Mouse (Mus musculus) intestine, postnatal 0 days (tissue): Measurements from ENCODE around the gene Krtcap2. TPM values are rescaled to one million over a fixed set of nuclear protein-coding genes. Genes with fewer than 3 reads are reported as not detected.

Experiments used
- ATAC-seq: fragments of 200-750 bp; cut with Nextera tagmentation; 2 replicates; pipeline ENCODE4 v1.8.0; 2017; ENCODE audit warnings: mild to moderate bottlenecking, moderate TSS enrichment, moderate library complexity
- H3K27ac ChIP-seq: fragments of 300-500 bp; sonication (generic); 2 replicates; pipeline ENCODE4 v1.5.1; 2014; ENCODE audit warnings: mild to moderate bottlenecking, low read depth, low read length, moderate library complexity
- H3K27me3 ChIP-seq: fragments of 300-500 bp; sonication (generic); replicated peaks from 2 replicates; pipeline ENCODE4 v1.6.1; 2014; ENCODE audit warnings: low read length, mixed read lengths; ENCODE audit not compliant: control insufficient read depth, insufficient read depth
- H3K36me3 ChIP-seq: fragments of 300-500 bp; sonication (generic); 2 replicates; pipeline ENCODE4 v1.6.1; 2014; ENCODE audit warnings: mild to moderate bottlenecking, moderate library complexity; ENCODE audit not compliant: control insufficient read depth, insufficient read depth
- H3K4me1 ChIP-seq: fragments of 300-500 bp; sonication (generic); replicated peaks from 2 replicates; pipeline ENCODE4 v1.6.1; 2014; ENCODE audit warnings: antibody characterized with exemption, low read length, mixed read lengths; ENCODE audit not compliant: control insufficient read depth, insufficient read depth
- H3K4me2 ChIP-seq: fragments of 300-500 bp; sonication (generic); replicated peaks from 2 replicates; pipeline ENCODE4 v1.6.1; 2014; ENCODE audit warnings: low read depth, mild to moderate bottlenecking, moderate library complexity
- H3K4me3 ChIP-seq: fragments of 300-500 bp; sonication (generic); 2 replicates; pipeline ENCODE4 v1.5.1; 2014; ENCODE audit warnings: low read depth, low read length
- H3K9ac ChIP-seq: fragments of 300-500 bp; sonication (generic); 2 replicates; pipeline ENCODE4 v1.6.1; 2014; ENCODE audit warnings: mild to moderate bottlenecking, low read depth, low read length
- H3K9me3 ChIP-seq: fragments of 300-500 bp; sonication (generic); 2 replicates; pipeline ENCODE4 v1.6.1; 2016; ENCODE audit warnings: mixed run types; ENCODE audit not compliant: control insufficient read depth
- CTCF ChIP-seq: sonication (generic); IDR thresholded peaks from 2 replicates; pipeline ENCODE4 v1.5.1; 2016; ENCODE audit warnings: low read depth, mild to moderate bottlenecking, control low read depth, antibody characterized with exemption, moderate library complexity
- WGBS: fragments of 180-500 bp; shearing (Covaris S2); extraction: QIAGEN DNeasy Blood & Tissue Kit; methylation state at CpG from one replicate; pipeline ENCODE4 v1.1.7; 2014; 5-methylcytosine and 5-hydroxymethylcytosine counted together
- polyA plus RNA-seq: library from polyadenylated mRNA; unstranded; fragments of >200 nt; fragmentation: Nextera tagmentation; extraction: Ambion mirVana; gene quantifications from 2 replicates; pipeline ENCODE4 v1.2.1, GENCODE M21; 2015

Krtcap2 gene
- polyA plus RNA-seq, 1 experiment from 2014 or later: 281 TPM

DNA sequence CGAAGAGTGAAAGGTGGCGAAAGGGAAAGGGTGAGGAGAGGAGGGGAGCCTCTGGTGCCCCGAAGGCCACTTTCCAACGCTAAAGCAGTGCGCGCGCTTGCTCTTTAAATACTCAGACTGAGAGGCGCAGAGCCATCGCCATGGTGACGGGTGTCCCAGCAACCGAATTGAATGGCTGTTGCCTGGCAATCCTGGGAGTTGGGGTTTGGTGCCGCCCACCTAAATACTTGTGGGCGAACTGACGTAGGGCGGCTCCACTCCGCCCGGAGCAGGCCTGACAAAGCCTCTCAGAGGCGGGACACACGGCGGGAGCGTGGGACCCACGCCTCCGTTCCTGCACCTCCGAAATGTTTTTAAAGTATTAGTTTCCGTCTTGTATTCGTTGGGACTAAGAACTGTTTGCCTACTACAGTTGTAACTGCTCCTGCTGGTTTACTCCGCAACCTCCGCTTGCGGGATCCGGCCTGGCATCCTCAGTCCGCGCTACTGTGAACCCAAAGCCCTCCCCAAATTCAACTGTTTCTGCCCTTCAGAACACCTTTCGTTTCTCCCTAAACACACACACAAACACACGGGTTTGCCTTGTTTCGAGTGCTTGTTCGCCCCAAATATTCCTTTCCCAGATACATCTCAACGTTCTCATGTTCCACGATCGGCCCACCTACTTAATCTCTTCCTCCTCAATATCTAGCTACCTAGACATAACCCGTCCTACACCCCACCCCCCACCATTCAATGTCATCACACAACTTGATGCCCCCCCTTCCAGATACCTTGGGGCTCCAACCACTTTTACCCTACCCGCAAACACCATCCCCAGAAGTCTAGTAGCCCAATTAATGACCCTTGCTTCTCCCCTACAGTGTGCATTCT lies 18.2 kb upstream of the Krtcap2 start:
- peak overlapping the region; percentile 11; the same call in 1 of the 2 replicates for H3K9ac ChIP-seq
- H3K27ac ChIP-seq: peak overlapping the region; percentile 17; the same call in 1 of the 2 replicates
- H3K4me2 ChIP-seq: peak overlapping the region; percentile 65
- H3K4me1 ChIP-seq: peaks cover 4% of the 10 kb centered on the region; the same call in 1 of the 2 replicates
- no peaks in the 10 kb centered on the region for H3K9me3 ChIP-seq
- no peak for TF ChIP-seq CTCF
- ATAC-seq: peak; percentile 39
- 7% methylated on average over 41 of the region's 41 CpGs for WGBS
- peak overlapping the region; percentile 40 for H3K4me3 ChIP-seq
- H3K36me3 ChIP-seq: no peaks in the 10 kb centered on the region; the same call in 1 of the 2 replicates
- no peaks in the 10 kb centered on the region for H3K27me3 ChIP-seq

DNA sequence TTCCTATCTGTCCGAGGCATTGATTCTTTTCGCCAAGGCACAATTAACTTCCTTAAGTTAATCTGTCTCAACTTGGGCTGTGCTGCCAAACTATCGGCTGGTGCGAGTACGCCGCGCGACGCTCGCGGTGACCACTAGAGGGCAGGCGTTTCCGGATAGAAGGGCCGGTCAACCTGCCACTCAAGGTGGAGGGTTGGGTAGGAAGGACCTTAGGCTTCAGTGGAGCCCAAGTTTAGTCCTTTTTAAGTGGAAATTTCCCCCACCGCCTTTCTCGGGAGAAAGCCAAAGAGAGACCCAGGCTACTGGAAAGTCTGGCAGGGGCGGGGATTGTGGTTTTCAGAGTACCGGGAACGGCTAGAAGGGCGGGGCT lies 17.6 kb upstream of the Krtcap2 start:
- H3K36me3 ChIP-seq: no peaks in the 10 kb centered on the region
- no peaks in the 10 kb centered on the region for H3K9me3 ChIP-seq
- peak overlapping the region; percentile 17; the same call in 1 of the 2 replicates for H3K27ac ChIP-seq
- H3K27me3 ChIP-seq: no peaks in the 10 kb centered on the region
- peak overlapping the region; percentile 40 for H3K4me3 ChIP-seq
- TF ChIP-seq CTCF: peak; percentile 97
- ATAC-seq: peak; percentile 73
- peaks cover 4% of the 10 kb centered on the region; the same call in 1 of the 2 replicates for H3K4me1 ChIP-seq
- under 1% methylated on average over 20 of the region's 20 CpGs for WGBS
- no peak overlapping the region for H3K9ac ChIP-seq
- peak overlapping the region; percentile 65 for H3K4me2 ChIP-seq

- H3K4me2 ChIP-seq: peak within 1 kb of the TSS; percentile 65
- peak within 1 kb of the TSS; percentile 40 for H3K4me3 ChIP-seq
- 25% methylated on average over 10 of the region's 10 CpGs for WGBS
- peaks cover 4% of the 10 kb centered on the region; the same call in 1 of the 2 replicates for H3K4me1 ChIP-seq
- H3K36me3 ChIP-seq: no peaks in the 10 kb centered on the region
- peak within 1 kb of the TSS; percentile 17; the same call in 1 of the 2 replicates for H3K27ac ChIP-seq
- TF ChIP-seq CTCF: no peak
- no peaks in the 10 kb centered on the region for H3K9me3 ChIP-seq
- ATAC-seq: no peak
- H3K9ac ChIP-seq: no peak within 1 kb of the TSS
- no peaks in the 10 kb centered on the region for H3K27me3 ChIP-seq
Observed at GRCm38 (mm10) chr3:89228836-89229235, 16.9 kb upstream of the Krtcap2 start, which contains the start of gene Muc1. Muc1 (plus strand) TSS chr3:89229057.

DNA sequence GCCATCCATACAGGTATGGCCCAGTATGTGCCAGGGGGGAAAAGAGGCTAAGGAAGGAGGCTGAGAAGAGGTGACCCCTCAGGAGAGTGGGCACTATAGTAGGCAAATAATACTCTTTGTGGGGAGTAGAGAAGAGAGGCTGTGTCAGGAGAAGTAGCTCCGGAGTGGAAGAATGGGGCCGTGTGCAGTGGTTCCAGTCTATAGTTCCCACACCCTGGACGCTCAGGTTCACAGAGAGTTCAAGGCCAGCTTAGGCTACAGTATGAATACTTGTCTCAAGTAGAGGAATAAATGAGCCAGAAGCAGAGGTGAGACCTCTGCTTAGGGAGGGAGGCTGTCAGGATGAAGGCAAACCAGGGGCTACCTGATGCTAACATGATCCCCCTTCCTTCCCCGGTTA lies 16.5 kb upstream of the Krtcap2 start:
- H3K9ac ChIP-seq: no peak overlapping the region
- peak overlapping the region; percentile 65; the same call in 1 of the 2 replicates for H3K4me2 ChIP-seq
- H3K27me3 ChIP-seq: no peaks in the 10 kb centered on the region
- no peaks in the 10 kb centered on the region for H3K36me3 ChIP-seq
- no peaks in the 10 kb centered on the region for H3K9me3 ChIP-seq
- ATAC-seq: no peak
- H3K4me1 ChIP-seq: peaks cover 6% of the 10 kb centered on the region; the same call in 1 of the 2 replicates
- H3K27ac ChIP-seq: no peak overlapping the region
- H3K4me3 ChIP-seq: no peak overlapping the region
- 55% methylated on average over 4 of the region's 4 CpGs for WGBS
- no peak for TF ChIP-seq CTCF

DNA sequence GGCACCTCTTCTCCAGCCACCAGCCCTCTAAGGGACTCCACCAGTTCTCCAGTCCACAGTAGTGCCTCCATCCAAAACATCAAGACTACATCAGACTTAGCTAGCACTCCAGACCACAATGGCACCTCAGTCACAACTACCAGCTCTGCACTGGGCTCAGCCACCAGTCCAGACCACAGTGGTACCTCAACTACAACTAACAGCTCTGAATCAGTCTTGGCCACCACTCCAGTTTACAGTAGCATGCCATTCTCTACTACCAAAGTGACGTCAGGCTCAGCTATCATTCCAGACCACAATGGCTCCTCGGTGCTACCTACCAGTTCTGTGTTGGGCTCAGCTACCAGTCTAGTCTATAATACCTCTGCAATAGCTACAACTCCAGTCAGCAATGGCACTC lies 15.2 kb upstream of the Krtcap2 start:
- Histone ChIP-seq H3K27ac (no peak overlapping the region), H3K4me2 (no peak overlapping the region), H3K27me3 (no peaks in the 10 kb centered on the region), H3K4me1 (peaks cover 7% of the 10 kb centered on the region; the same call in 1 of the 2 replicates), H3K4me3 (no peak overlapping the region), H3K9ac (no peak overlapping the region), H3K9me3 (no peaks in the 10 kb centered on the region), H3K36me3 (no peaks in the 10 kb centered on the region)
- no peak for TF ChIP-seq CTCF
- WGBS: 86% methylated on average over 2 of the region's 2 CpGs
- no peak for ATAC-seq

GRCm38 (mm10) chr3:89231345-89231744 lies 14.4 kb upstream of the Krtcap2 start:
- Histone ChIP-seq H3K27ac (no peak overlapping the region), H3K4me1 (peaks cover 7% of the 10 kb centered on the region; the same call in 1 of the 2 replicates), H3K9me3 (no peaks in the 10 kb centered on the region), H3K9ac (no peak overlapping the region), H3K36me3 (no peaks in the 10 kb centered on the region), H3K4me3 (no peak overlapping the region), H3K4me2 (no peak overlapping the region), H3K27me3 (no peaks in the 10 kb centered on the region)
- 64% methylated on average over 7 of the region's 7 CpGs for WGBS
- no peak for ATAC-seq
- no peak for TF ChIP-seq CTCF
